Mouse (Mus musculus) ES-E14 (cell line): ENCODE results near the gene Galm.

Experiments
- CHD2 ChIP-seq: IDR thresholded peaks from 2 replicates; pipeline ENCODE4 v1.6.1; 2014; ENCODE audit warnings: mild to moderate bottlenecking, low read depth, low read length, inconsistent platforms
- HCFC1 ChIP-seq: IDR thresholded peaks from 2 replicates; pipeline ENCODE4 v1.6.1; 2012; ENCODE audit warnings: low read length, inconsistent platforms, borderline replicate concordance; ENCODE audit not compliant: insufficient read depth
- MAFK ChIP-seq: IDR thresholded peaks from 2 replicates; pipeline ENCODE4 v1.6.1; 2014; ENCODE audit warnings: mild to moderate bottlenecking, low read depth, low read length, inconsistent platforms; ENCODE audit not compliant: insufficient read depth
- ZC3H11A ChIP-seq: IDR thresholded peaks from 2 replicates; pipeline ENCODE4 v1.6.1; 2012; ENCODE audit warnings: low read depth, mild to moderate bottlenecking, inconsistent platforms, low read length, borderline replicate concordance

GRCm38 (mm10) chr17:80175966-80176365, 48.7 kb downstream of the Galm start:
- no peak for TF ChIP-seq HCFC1
- no peak for TF ChIP-seq CHD2
- no peak for TF ChIP-seq ZC3H11A
- TF ChIP-seq MAFK: no peak
